Mouse (Mus musculus): ENCODE data around the gene Hacd3.

Gene Hacd3

DNA sequence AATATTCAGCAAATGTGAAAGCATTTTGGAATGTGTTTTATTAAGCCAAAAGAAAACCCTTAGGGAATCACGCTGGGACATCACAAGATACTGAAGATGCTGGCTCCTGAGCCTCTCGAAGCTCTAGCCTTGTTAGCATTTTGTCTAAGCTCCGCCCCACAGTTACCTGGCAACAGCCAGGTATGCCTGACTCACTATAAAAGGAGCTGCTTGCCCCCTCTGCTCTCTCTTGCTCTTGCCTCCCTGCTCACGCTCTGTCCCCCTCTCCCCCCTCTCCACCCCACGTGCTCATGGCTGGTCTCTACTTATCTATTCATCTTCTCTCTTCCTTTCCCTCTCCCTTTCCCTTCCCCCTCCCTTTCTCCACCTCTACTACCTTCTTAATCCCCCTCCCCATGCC, 69.4 kb downstream of the Hacd3 start:
- no peak for DNase-seq (ENCODE audit: low read depth, low spot score)

- DNase-seq (ENCODE audit: low read depth, low spot score) = no peak
These were observed 70.3 kb downstream of the Hacd3 start, which contains the start of gene Slc24a1 for GRCm38 (mm10) chr9:64951161-64951657. TSS of gene Slc24a1 (minus strand) at chr9:64951607.

- DNase-seq (ENCODE audit: low read depth, low spot score) = no peak
These were observed 73.9 kb downstream of the Hacd3 start for GRCm38 (mm10) chr9:64947483-64948095.

DNA sequence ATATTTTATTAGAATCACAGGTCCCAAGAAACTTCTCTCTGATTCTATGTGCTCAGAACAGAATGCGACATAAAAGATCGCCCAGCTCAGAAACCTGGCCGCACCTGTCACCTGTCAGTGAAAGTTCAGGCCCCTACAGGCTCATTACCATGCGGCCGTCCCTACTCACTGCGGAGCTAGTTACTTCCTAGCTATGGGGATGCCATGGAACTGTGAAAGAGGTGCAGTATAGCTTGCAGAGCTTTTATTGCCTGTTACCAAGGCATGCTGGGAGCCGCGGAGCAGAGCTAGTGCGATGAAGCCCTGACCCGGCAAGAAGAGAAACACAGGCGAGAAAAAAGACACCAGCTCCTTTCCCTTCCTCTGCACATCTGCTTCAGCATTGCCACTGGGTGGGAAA, 77.5 kb downstream of the Hacd3 start:
- no peak for DNase-seq (ENCODE audit: low read depth, low spot score)

- DNase-seq (ENCODE audit: low read depth, low spot score) = no peak
These were observed 79.8 kb downstream of the Hacd3 start for GRCm38 (mm10) chr9:64941650-64942049.

- DNase-seq (ENCODE audit: low read depth, low spot score) = no peak
These were observed 80.7 kb downstream of the Hacd3 start for GRCm38 (mm10) chr9:64940731-64941346.

DNA sequence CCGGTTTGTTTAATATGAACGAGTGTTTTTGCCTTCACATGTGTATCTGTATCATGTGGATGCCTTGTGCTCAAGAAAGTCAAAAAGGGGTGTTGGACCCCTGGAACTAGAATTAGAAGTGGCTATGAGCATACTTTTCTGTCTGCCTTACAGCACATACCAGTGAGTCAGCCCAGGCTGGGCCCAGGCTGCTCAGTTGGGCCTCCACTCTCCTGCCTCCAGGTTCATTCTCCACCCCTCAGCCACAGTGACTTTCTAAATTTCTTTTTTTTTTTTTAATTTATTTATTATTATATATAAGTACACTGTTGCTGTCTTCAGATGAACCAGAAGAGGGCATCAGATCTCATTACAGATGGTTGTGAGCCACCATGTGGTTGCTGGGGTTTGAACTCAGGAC, 81.7 kb downstream of the Hacd3 start:
- DNase-seq (ENCODE audit: low read depth, low spot score) = no peak

DNA sequence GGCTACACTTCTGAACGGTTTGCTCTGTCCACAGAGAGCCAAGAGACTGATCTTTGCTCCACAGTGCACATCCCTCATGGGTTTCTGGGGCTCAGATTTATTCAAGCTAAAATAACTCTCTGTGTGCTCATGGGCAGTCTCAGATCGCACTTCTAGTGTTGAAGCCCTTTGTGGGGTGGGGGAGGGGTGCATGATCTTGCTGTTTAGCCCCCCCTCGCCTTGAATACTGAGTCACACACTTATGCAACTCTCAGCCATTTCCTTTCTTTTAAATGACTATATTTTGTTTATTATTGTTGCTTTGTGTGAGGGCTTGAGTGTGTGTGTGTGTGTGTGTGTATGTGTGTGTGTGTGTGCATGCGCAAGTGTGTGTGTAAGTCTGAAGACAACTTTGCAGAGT, 82.2 kb downstream of the Hacd3 start:
- DNase-seq (ENCODE audit: low read depth, low spot score) = no peak

- no peak for DNase-seq (ENCODE audit: low read depth, low spot score)
These were observed 83.0 kb downstream of the Hacd3 start for GRCm38 (mm10) chr9:64938535-64938934.

DNA sequence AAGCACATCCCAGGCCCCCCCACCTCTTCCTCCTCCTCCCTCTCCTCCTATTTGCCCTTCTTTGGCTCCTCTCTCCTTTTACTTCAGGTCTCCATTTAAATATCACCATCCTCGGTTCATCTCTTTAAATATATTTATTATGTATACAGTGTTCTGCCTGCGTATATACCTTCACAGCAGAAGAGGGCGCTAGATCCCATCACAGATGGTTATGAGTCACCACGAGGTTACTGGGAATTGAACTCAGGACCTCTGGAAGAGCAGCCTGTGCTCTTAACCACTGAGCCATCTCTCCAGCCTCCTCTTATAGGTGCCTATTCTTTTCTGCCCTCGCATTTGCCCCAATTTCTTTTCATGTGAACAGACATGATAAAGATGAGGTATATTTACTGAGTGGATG, 84.0 kb downstream of the Hacd3 start:
- DNase-seq (ENCODE audit: low read depth, low spot score) = no peak
